Mouse (Mus musculus) neural tube, embryonic 11.5 days (tissue): ENCODE measurements around the gene Necab2. TPM values are rescaled to one million over a fixed set of nuclear protein-coding genes. Genes with fewer than 3 reads are reported as not detected.

Experiments used
- ATAC-seq: fragments of 200-750 bp; cut with Nextera tagmentation; 2 replicates; pipeline ENCODE4 v1.8.0; 2017; ENCODE audit warnings: moderate number of reproducible peaks, mild to moderate bottlenecking, moderate TSS enrichment, moderate library complexity; ENCODE audit not compliant: insufficient read depth, low FRiP score, low TSS enrichment
- DNase-seq: peaks from one replicate; pipeline ENCODE4 v3.0.0-alpha.2; 2015; ENCODE audit warnings: low spot score
- H3K27ac ChIP-seq: fragments of 300-500 bp; sonication (generic); 2 replicates; pipeline ENCODE4 v1.5.1; 2014; ENCODE audit warnings: low read depth, mild to moderate bottlenecking, low read length
- H3K27me3 ChIP-seq: fragments of 300-500 bp; sonication (generic); 2 replicates; pipeline ENCODE4 v1.6.1; 2014; ENCODE audit warnings: mild to moderate bottlenecking, low read length, mixed read lengths; ENCODE audit not compliant: control insufficient read depth, insufficient read depth
- H3K36me3 ChIP-seq: fragments of 300-500 bp; sonication (generic); 2 replicates; pipeline ENCODE4 v1.6.1; 2014; ENCODE audit warnings: mild to moderate bottlenecking, low read length, moderate library complexity, mixed read lengths; ENCODE audit not compliant: control insufficient read depth, insufficient read depth
- H3K4me1 ChIP-seq: fragments of 300-500 bp; sonication (generic); 2 replicates; pipeline ENCODE4 v1.6.1; 2014; ENCODE audit warnings: low read length, mixed read lengths; ENCODE audit not compliant: control insufficient read depth, insufficient read depth
- H3K4me2 ChIP-seq: fragments of 300-500 bp; sonication (generic); 2 replicates; pipeline ENCODE4 v1.6.1; 2014; ENCODE audit warnings: low read depth, mild to moderate bottlenecking, moderate library complexity
- H3K4me3 ChIP-seq: fragments of 300-500 bp; sonication (generic); 2 replicates; pipeline ENCODE4 v1.5.1; 2014; ENCODE audit warnings: low read depth, low read length
- H3K9ac ChIP-seq: fragments of 300-500 bp; sonication (generic); 2 replicates; pipeline ENCODE4 v1.6.1; 2014; ENCODE audit warnings: mild to moderate bottlenecking, low read length
- H3K9me3 ChIP-seq: fragments of 300-500 bp; sonication (generic); 2 replicates; pipeline ENCODE4 v1.6.1; 2016; ENCODE audit warnings: low read length; ENCODE audit not compliant: control insufficient read depth
- WGBS: fragments of 180-500 bp; shearing (Covaris S2); extraction: QIAGEN DNeasy Blood & Tissue Kit; methylation state at CpG from one replicate; pipeline ENCODE4 v1.1.7; 2014; 5-methylcytosine and 5-hydroxymethylcytosine counted together
- polyA plus RNA-seq: library from polyadenylated mRNA; unstranded; fragments of >200 nt; fragmentation: Nextera tagmentation; extraction: Ambion mirVana; gene quantifications from 2 replicates; pipeline ENCODE4 v1.2.1, GENCODE M21; 2014

The Necab2 gene
- polyA plus RNA-seq = 11.5 and 11.8 TPM in 2 replicates

GRCm38 (mm10) chr8:119446211-119446989 is at the start of gene Necab2:
Gene Necab2 (plus strand): TSS chr8:119446719.
- 4% methylated on average over 27 of the region's 52 CpGs for WGBS
- H3K9me3 ChIP-seq = no peaks in the 10 kb centered on the region
- H3K9ac ChIP-seq = peak within 1 kb of the TSS; percentile 63
- ATAC-seq (peak; percentile 56; the same call in 1 of the 2 replicates), DNase-seq (peak; percentile 91)
- H3K4me2 ChIP-seq = peak within 1 kb of the TSS; percentile 85
- H3K4me1 ChIP-seq = no peaks in the 10 kb centered on the region
- H3K36me3 ChIP-seq = no peaks in the 10 kb centered on the region
- H3K27me3 ChIP-seq = peaks cover 17% of the 10 kb centered on the region
- no peak within 1 kb of the TSS for H3K27ac ChIP-seq
- H3K4me3 ChIP-seq = peak within 1 kb of the TSS; percentile 59

DNA sequence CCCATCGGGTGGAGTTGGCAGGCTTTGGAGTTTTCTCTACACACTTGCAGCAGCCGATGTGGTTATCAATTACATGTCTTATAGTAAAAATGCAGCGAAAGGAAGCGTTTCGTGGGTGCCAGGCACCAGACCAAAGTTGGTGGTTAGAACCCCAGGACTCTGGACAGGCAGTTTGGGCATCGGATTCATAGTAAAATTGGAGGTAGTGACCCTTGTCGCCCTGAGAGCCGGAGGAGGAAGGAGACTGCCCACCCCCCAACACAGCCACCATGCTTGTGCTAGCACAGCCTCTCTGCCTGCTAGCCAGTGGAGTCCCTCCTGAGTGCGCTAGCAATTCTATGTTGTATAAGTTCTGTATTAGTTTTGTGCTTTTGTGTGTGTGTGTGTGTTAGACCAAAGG is 48.0 kb upstream of the Necab2 start:
- Histone ChIP-seq H3K27me3 (no peaks in the 10 kb centered on the region), H3K9ac (no peak overlapping the region), H3K4me2 (no peak overlapping the region), H3K4me1 (peaks cover 4% of the 10 kb centered on the region), H3K4me3 (no peak overlapping the region), H3K9me3 (no peaks in the 10 kb centered on the region), H3K27ac (no peak overlapping the region), H3K36me3 (no peaks in the 10 kb centered on the region; the same call in 1 of the 2 replicates)
- 86% methylated on average over 9 of the region's 9 CpGs for WGBS
- DNase-seq (no peak), ATAC-seq (no peak)

DNA sequence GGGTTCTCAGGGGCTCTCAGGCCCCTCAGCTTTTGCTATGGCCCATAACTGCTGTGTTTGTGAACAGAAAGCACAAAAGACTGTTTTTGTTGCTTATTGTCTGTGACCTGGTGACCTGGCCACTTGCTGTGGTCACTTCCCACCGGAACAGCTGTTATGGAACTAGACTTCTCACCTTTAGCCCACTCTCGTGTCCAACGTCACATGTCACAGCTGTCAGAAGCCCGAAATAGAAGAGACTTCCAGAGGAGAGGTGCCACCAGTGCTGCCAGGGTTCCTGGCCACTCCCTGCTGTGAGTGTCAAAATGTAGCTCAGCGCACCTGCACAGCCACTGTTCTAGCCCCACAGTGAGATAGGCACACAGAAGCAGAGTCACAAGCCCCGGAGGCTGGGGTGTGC is 47.3 kb upstream of the Necab2 start:
- Histone ChIP-seq H3K27ac (no peak overlapping the region), H3K4me1 (peaks cover 4% of the 10 kb centered on the region), H3K36me3 (no peaks in the 10 kb centered on the region; the same call in 1 of the 2 replicates), H3K4me3 (no peak overlapping the region), H3K9ac (no peak overlapping the region), H3K27me3 (no peaks in the 10 kb centered on the region), H3K4me2 (no peak overlapping the region), H3K9me3 (no peaks in the 10 kb centered on the region)
- 67% methylated on average over 6 of the region's 6 CpGs for WGBS
- DNase-seq = no peak
- ATAC-seq = no peak

- H3K27ac ChIP-seq = no peak overlapping the region
- H3K36me3 ChIP-seq = no peaks in the 10 kb centered on the region; the same call in 1 of the 2 replicates
- H3K27me3 ChIP-seq = no peaks in the 10 kb centered on the region
- WGBS = 84% methylated on average over 9 of the region's 9 CpGs
- H3K4me2 ChIP-seq = no peak overlapping the region
- no peak for DNase-seq
- no peak overlapping the region for H3K4me3 ChIP-seq
- H3K4me1 ChIP-seq = peaks cover 4% of the 10 kb centered on the region
- H3K9me3 ChIP-seq = no peaks in the 10 kb centered on the region
- no peak overlapping the region for H3K9ac ChIP-seq
- ATAC-seq = no peak
Measured at GRCm38 (mm10) chr8:119400122-119400671, 46.3 kb upstream of the Necab2 start.

- ATAC-seq = no peak
- no peaks in the 10 kb centered on the region for H3K9me3 ChIP-seq
- H3K9ac ChIP-seq = no peak overlapping the region
- H3K4me1 ChIP-seq = no peaks in the 10 kb centered on the region; the same call in 1 of the 2 replicates
- no peaks in the 10 kb centered on the region for H3K27me3 ChIP-seq
- no peak overlapping the region for H3K27ac ChIP-seq
- WGBS = 83% methylated on average over 3 of the region's 3 CpGs
- no peak for DNase-seq
- no peak overlapping the region for H3K4me2 ChIP-seq
- H3K36me3 ChIP-seq = no peaks in the 10 kb centered on the region; the same call in 1 of the 2 replicates
- H3K4me3 ChIP-seq = no peak overlapping the region
Measured at GRCm38 (mm10) chr8:119400904-119401303, 45.6 kb upstream of the Necab2 start.

DNA sequence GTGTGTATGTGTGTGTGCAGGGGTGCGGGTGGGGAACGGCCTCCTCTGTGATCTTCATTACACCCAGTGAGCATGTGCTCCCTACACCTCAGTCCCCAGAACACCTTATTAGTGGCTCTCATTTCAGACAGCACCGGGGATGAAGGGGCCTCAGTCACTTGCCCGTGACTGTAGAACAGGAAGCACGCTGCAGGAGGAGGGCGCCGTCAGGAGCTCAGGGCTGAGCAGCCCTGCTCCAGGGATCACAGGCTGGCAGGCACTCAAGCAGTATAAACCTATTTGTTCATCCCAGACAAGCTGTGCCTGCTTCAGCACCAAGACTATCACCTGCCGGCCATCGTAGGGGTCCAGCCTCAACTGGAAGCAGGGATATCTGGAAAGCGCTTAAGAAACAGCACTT is 42.6 kb upstream of the Necab2 start:
- WGBS = 75% methylated on average over 10 of the region's 10 CpGs

GRCm38 (mm10) chr8:119404648-119405047 is 41.9 kb upstream of the Necab2 start:
- Histone ChIP-seq H3K4me1 (no peaks in the 10 kb centered on the region), H3K9ac (no peak overlapping the region), H3K36me3 (no peaks in the 10 kb centered on the region; the same call in 1 of the 2 replicates), H3K27ac (no peak overlapping the region), H3K4me2 (no peak overlapping the region), H3K9me3 (no peaks in the 10 kb centered on the region), H3K27me3 (no peaks in the 10 kb centered on the region), H3K4me3 (no peak overlapping the region)
- 97% methylated on average over 5 of the region's 5 CpGs for WGBS
- DNase-seq (no peak), ATAC-seq (no peak)

More for the DNA sequence above, 42.6 kb upstream of the Necab2 start:
- DNase-seq (no peak), ATAC-seq (no peak)
- Histone ChIP-seq H3K4me3 (no peak overlapping the region), H3K9ac (no peak overlapping the region), H3K27me3 (no peaks in the 10 kb centered on the region), H3K36me3 (no peaks in the 10 kb centered on the region; the same call in 1 of the 2 replicates), H3K4me1 (no peaks in the 10 kb centered on the region), H3K9me3 (no peaks in the 10 kb centered on the region), H3K4me2 (no peak overlapping the region), H3K27ac (no peak overlapping the region)

DNA sequence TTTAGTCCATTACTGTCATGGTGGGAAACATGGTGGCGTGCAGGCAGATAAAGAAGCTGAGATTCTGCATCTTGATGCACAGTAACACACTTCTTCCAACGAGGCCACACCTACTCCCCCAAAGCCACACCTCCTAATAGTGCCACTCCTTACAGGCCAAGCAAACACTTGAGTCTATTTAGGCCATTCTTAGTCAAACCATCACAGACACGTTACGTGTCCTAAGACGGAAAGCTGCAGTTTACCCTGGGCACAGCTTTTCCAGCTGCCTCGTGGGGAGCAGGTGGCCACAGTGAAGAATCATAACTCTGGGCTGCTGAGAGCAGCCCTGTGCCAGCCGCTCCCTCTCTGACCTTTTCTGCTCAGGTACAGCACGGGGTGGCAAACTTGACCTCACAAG is 38.2 kb upstream of the Necab2 start:
- Histone ChIP-seq H3K4me3 (no peak overlapping the region), H3K4me1 (peaks cover 4% of the 10 kb centered on the region; the same call in 1 of the 2 replicates), H3K27ac (no peak overlapping the region), H3K9me3 (no peaks in the 10 kb centered on the region), H3K27me3 (no peaks in the 10 kb centered on the region), H3K36me3 (no peaks in the 10 kb centered on the region), H3K4me2 (no peak overlapping the region), H3K9ac (no peak overlapping the region)
- ATAC-seq (no peak), DNase-seq (no peak)
- 86% methylated on average over 8 of the region's 8 CpGs for WGBS
